Mouse (Mus musculus): ENCODE measurements at regions not wholly inside any gene's neighbourhood (a gene's known extent, or its start where the extent isn't known, plus 50 kb on each side); places are given as distances from the start of the nearest gene placed in this dataset.

- Histone ChIP-seq H3K9ac (ENCODE audit: low read length) (no peak overlapping the region), H3K4me2 (ENCODE audit: low read depth, low read length, severe bottlenecking) (no peak overlapping the region), H3K27ac (ENCODE audit: low read depth, low read length) (no peak overlapping the region), H3K36me3 (ENCODE audit: control insufficient read depth, insufficient read depth, low read length) (no peaks in the 10 kb centered on the region), H3K4me1 (replicated peaks; ENCODE audit: control insufficient read depth, insufficient read depth, low read length) (no peaks in the 10 kb centered on the region), H3K27me3 (ENCODE audit: control insufficient read depth, insufficient read depth, low read length) (no peaks in the 10 kb centered on the region), H3K9me3 (ENCODE audit: control insufficient read depth, low read length) (no peaks in the 10 kb centered on the region), H3K4me3 (ENCODE audit: low read depth, low read length) (no peak overlapping the region)
- DNase-seq (ENCODE audit: low spot score), result no peak
- 90% methylated on average over 5 of the region's 5 CpGs for WGBS
- ATAC-seq (replicated peaks; ENCODE audit: low FRiP score), result no peak
Observed at GRCm38 (mm10) chr9:73355876-73356275, 242.7 kb downstream of the Rsl24d1 start.

- Histone ChIP-seq H3K4me2 (ENCODE audit: low read depth, low read length, severe bottlenecking) (no peak overlapping the region), H3K4me3 (ENCODE audit: low read depth, low read length) (no peak overlapping the region), H3K27me3 (ENCODE audit: control insufficient read depth, insufficient read depth, low read length) (no peaks in the 10 kb centered on the region), H3K27ac (ENCODE audit: low read depth, low read length) (no peak overlapping the region), H3K4me1 (replicated peaks; ENCODE audit: control insufficient read depth, insufficient read depth, low read length) (no peaks in the 10 kb centered on the region), H3K9me3 (ENCODE audit: control insufficient read depth, low read length) (no peaks in the 10 kb centered on the region), H3K36me3 (ENCODE audit: control insufficient read depth, insufficient read depth, low read length) (no peaks in the 10 kb centered on the region), H3K9ac (ENCODE audit: low read length) (no peak overlapping the region)
- 93% methylated on average over 6 of the region's 6 CpGs for WGBS
- no peak for DNase-seq (ENCODE audit: low spot score)
- ATAC-seq (replicated peaks; ENCODE audit: low FRiP score), result no peak
Observed at GRCm38 (mm10) chr9:73358968-73359367, 245.7 kb downstream of the Rsl24d1 start.

- no peak overlapping the region for H3K27ac ChIP-seq (ENCODE audit: low read depth, low read length)
- ATAC-seq (replicated peaks; ENCODE audit: low FRiP score) (no peak), DNase-seq (ENCODE audit: low spot score) (no peak)
- no peaks in the 10 kb centered on the region for H3K36me3 ChIP-seq (ENCODE audit: control insufficient read depth, insufficient read depth, low read length)
- no peaks in the 10 kb centered on the region for H3K9me3 ChIP-seq (ENCODE audit: control insufficient read depth, low read length)
- WGBS, result 76% methylated on average over 1 of the region's 1 CpGs
- H3K9ac ChIP-seq (ENCODE audit: low read length), result no peak overlapping the region
- no peaks in the 10 kb centered on the region for H3K4me1 ChIP-seq (replicated peaks; ENCODE audit: control insufficient read depth, insufficient read depth, low read length)
- H3K27me3 ChIP-seq (ENCODE audit: control insufficient read depth, insufficient read depth, low read length), result no peaks in the 10 kb centered on the region
- H3K4me2 ChIP-seq (ENCODE audit: low read depth, low read length, severe bottlenecking), result no peak overlapping the region
- no peak overlapping the region for H3K4me3 ChIP-seq (ENCODE audit: low read depth, low read length)
Observed at GRCm38 (mm10) chr9:73380768-73381167, 267.5 kb downstream of the Rsl24d1 start.

- Histone ChIP-seq H3K27ac (ENCODE audit: low read depth, low read length) (no peak overlapping the region), H3K9me3 (ENCODE audit: control insufficient read depth, low read length) (no peaks in the 10 kb centered on the region), H3K4me3 (ENCODE audit: low read depth, low read length) (no peak overlapping the region), H3K27me3 (ENCODE audit: control insufficient read depth, insufficient read depth, low read length) (no peaks in the 10 kb centered on the region), H3K9ac (ENCODE audit: low read length) (no peak overlapping the region), H3K4me2 (ENCODE audit: low read depth, low read length, severe bottlenecking) (no peak overlapping the region), H3K36me3 (ENCODE audit: control insufficient read depth, insufficient read depth, low read length) (no peaks in the 10 kb centered on the region), H3K4me1 (replicated peaks; ENCODE audit: control insufficient read depth, insufficient read depth, low read length) (no peaks in the 10 kb centered on the region)
- DNase-seq (ENCODE audit: low spot score) (no peak), ATAC-seq (replicated peaks; ENCODE audit: low FRiP score) (no peak)
- WGBS, result 82% methylated on average over 7 of the region's 7 CpGs
Observed at GRCm38 (mm10) chr9:73392036-73392435, 278.8 kb downstream of the Rsl24d1 start.

- no peaks in the 10 kb centered on the region for H3K27me3 ChIP-seq (ENCODE audit: control insufficient read depth, insufficient read depth, low read length)
- no peak overlapping the region for H3K27ac ChIP-seq (ENCODE audit: low read depth, low read length)
- H3K4me1 ChIP-seq (replicated peaks; ENCODE audit: control insufficient read depth, insufficient read depth, low read length), result no peaks in the 10 kb centered on the region
- H3K9ac ChIP-seq (ENCODE audit: low read length), result no peak overlapping the region
- WGBS, result 86% methylated on average over 8 of the region's 8 CpGs
- no peaks in the 10 kb centered on the region for H3K9me3 ChIP-seq (ENCODE audit: control insufficient read depth, low read length)
- no peak overlapping the region for H3K4me2 ChIP-seq (ENCODE audit: low read depth, low read length, severe bottlenecking)
- DNase-seq (ENCODE audit: low spot score), result no peak
- H3K4me3 ChIP-seq (ENCODE audit: low read depth, low read length), result no peak overlapping the region
- no peaks in the 10 kb centered on the region for H3K36me3 ChIP-seq (ENCODE audit: control insufficient read depth, insufficient read depth, low read length)
- no peak for ATAC-seq (replicated peaks; ENCODE audit: low FRiP score)
Observed at GRCm38 (mm10) chr9:73413367-73413930, 300.2 kb downstream of the Rsl24d1 start.

- 89% methylated on average over 10 of the region's 10 CpGs for WGBS
Observed at GRCm38 (mm10) chr9:73416084-73416777, 303.0 kb downstream of the Rsl24d1 start.

More at GRCm38 (mm10) chr9:73416084-73416777, 303.0 kb downstream of the Rsl24d1 start:
- Histone ChIP-seq H3K27ac (ENCODE audit: low read depth, low read length) (no peak overlapping the region), H3K9ac (ENCODE audit: low read length) (no peak overlapping the region), H3K4me1 (replicated peaks; ENCODE audit: control insufficient read depth, insufficient read depth, low read length) (no peaks in the 10 kb centered on the region), H3K4me3 (ENCODE audit: low read depth, low read length) (no peak overlapping the region), H3K4me2 (ENCODE audit: low read depth, low read length, severe bottlenecking) (no peak overlapping the region), H3K36me3 (ENCODE audit: control insufficient read depth, insufficient read depth, low read length) (no peaks in the 10 kb centered on the region), H3K27me3 (ENCODE audit: control insufficient read depth, insufficient read depth, low read length) (no peaks in the 10 kb centered on the region), H3K9me3 (ENCODE audit: control insufficient read depth, low read length) (no peaks in the 10 kb centered on the region)
- no peak for ATAC-seq (replicated peaks; ENCODE audit: low FRiP score)
- no peak for DNase-seq (ENCODE audit: low spot score)
